Mouse (Mus musculus): ENCODE measurements at regions not wholly inside any gene's neighbourhood (a gene's known extent, or its start where the extent isn't known, plus 50 kb on each side); places are given as distances from the start of the nearest gene placed in this dataset.

GRCm38 (mm10) chr8:126767341-126767740 is 173.6 kb upstream of the Irf2bp2 start:
- TF ChIP-seq POLR2A (IDR thresholded peaks at IDR 0.05; ENCODE audit: low read depth, low read length) (no peak), CTCF (IDR thresholded peaks at IDR 0.05; ENCODE audit: extremely low read depth, insufficient read length, insufficient replicate concordance, low read depth, low read length) (no peak)

Data from small intestine, adult 2 months (tissue).